In the genomic region with DNA sequence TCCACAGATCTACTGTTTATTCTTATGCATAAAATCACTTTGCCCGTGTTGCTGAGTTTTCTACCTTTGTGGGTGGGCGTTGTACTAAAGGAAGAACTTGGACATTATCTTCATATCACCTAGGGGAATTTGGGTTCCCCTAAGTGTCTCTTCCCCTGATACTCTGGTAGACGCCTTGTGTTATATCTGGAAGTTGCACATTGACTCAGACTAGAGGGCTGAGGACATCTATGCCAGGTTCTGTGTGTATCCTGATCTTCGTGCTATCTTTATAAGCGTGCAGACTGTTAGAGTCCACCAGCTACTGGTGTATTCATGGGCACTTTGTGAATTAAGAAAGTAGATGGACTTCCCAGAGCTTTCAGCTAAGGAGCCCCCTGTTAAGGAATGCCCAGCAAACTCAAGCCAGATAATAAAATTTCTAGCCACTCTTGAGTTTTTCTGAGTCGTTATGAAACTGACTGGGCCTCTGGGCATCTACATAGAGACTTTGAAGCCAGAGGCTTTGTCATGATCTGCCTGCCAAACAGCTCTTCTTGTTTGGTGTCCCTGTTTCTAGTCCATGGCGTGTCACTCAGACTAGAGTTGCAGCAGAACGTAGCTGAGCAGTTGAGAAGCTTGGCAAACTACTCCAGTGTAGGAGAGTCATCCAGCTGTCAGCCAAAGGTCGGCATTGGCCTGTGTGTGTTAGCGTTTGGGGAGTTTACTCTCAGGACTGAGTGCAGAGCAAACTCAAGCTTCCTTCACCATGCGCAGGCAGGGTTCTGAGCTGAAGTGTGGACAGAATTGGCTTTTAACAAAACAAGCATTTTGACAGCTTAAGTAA, we compare ENCODE assay signal across 8 mouse cellular contexts. TPM values are rescaled to one million over a fixed set of nuclear protein-coding genes. Genes with fewer than 3 reads are reported as not detected.
DNase-seq lines count a peak whose midpoint lies in the region; TF ChIP-seq lines count a peak whose summit lies in the region.

No protein-coding gene starts in this region.

- H3K9ac ChIP-seq in CH12.LX (ENCODE audit: insufficient read depth, low read depth): peak overlapping the region; percentile 60

- no peak for TF ChIP-seq POLR2A in CH12.LX (IDR thresholded peaks at IDR 0.05; ENCODE audit: low read depth, low read length)
- no peak for TF ChIP-seq POLR2A in cortical plate, adult 2 months (IDR thresholded peaks at IDR 0.05; ENCODE audit: extremely low read depth, insufficient read depth, low read length)

- no peak for TF ChIP-seq CTCF in CH12.LX (conservative IDR thresholded peaks at IDR 0.05 in 1 of 2, IDR thresholded peaks at IDR 0.05 in 1 of 2; ENCODE audit: low read depth in 2 of 2, low read length in 2 of 2)
- TF ChIP-seq CTCF in cortical plate, adult 2 months (IDR thresholded peaks at IDR 0.05; ENCODE audit: extremely low read depth, insufficient read depth, low read length): no peak

- in situ Hi-C loops in CH12.LX (cut with MboI; ENCODE audit: low pct_ligation_motif_present, low pct_unique_long_range_greater_than_20kb, low sequenced_read_pairs): no loop called here

- H3K79me2 ChIP-seq in CH12.LX (replicated peaks; ENCODE audit: control insufficient read depth, extremely low read depth, insufficient read depth, poor library complexity, severe bottlenecking): peaks cover 54% of the 10 kb centered on the region

- TF ChIP-seq EP300 in CH12.LX (IDR thresholded peaks at IDR 0.05; ENCODE audit: low read length): no peak

- H3K4me1 ChIP-seq in CH12.LX (ENCODE audit: control insufficient read depth in 1 of 2, insufficient read depth in 2 of 2): peaks cover 6 to 62% of the 10 kb centered on the region in 2 experiments
- peaks cover 10% of the 10 kb centered on the region for H3K4me1 ChIP-seq in cortical plate, adult 2 months (ENCODE audit: control insufficient read depth, insufficient read depth, low read length)

- peak overlapping the region; percentile 86 for H3K27ac ChIP-seq in CH12.LX (ENCODE audit: insufficient read depth, low read depth)
- H3K27ac ChIP-seq in cortical plate, adult 2 months (ENCODE audit: insufficient read depth, low read length): peak overlapping the region; percentile 40; the same call in 1 of the 2 replicates

- H3K4me2 ChIP-seq in CH12.LX (ENCODE audit: insufficient read depth, low read depth, poor library complexity, severe bottlenecking): peak overlapping the region; percentile 65

- peak overlapping the region in 1 of 3 experiments; percentile 11 for H3K4me3 ChIP-seq in CH12.LX (replicated peaks in 1 of 3; ENCODE audit: low read depth in 2 of 3, low read length in 2 of 3, poor library complexity in 1 of 3)
- H3K4me3 ChIP-seq in cortical plate, adult 2 months (ENCODE audit: insufficient read depth, low read length): no peak overlapping the region

- dilution Hi-C loops in CH12.LX (cut with MboI; ENCODE audit: extremely low pct_ligation_motif_present, extremely low pct_unique_long_range_greater_than_20kb, low sequenced_read_pairs): no loop called here

- DNase-seq in CH12.LX (ENCODE audit: extremely low read depth): peak; percentile 42
- peak; percentile 19 for DNase-seq in induced T-regulatory cell, adult 2 months (ENCODE audit: low read depth)
- peak; percentile 85 to 89 for DNase-seq in lung, adult 18-20 months
- DNase-seq in layer of hippocampus, adult 8-10 months (ENCODE audit: low spot score in 2 of 2): no peak
- DNase-seq in cerebellum, adult 9-10 months: no peak
- DNase-seq in thymus, postnatal 4 days: no peak
- DNase-seq in frontal cortex, postnatal 25 days (ENCODE audit: low spot score in 2 of 2): no peak

- peaks cover 0 to 11% of the 10 kb centered on the region in 2 experiments for H3K36me3 ChIP-seq in CH12.LX (replicated peaks in 1 of 2; ENCODE audit: control insufficient read depth in 1 of 2, insufficient read depth in 1 of 2, low read length in 1 of 2)

- no peak for TF ChIP-seq RAD21 in CH12.LX (IDR thresholded peaks at IDR 0.05; ENCODE audit: low read depth, low read length)

- no peaks in the 10 kb centered on the region for H3K9me3 ChIP-seq in CH12.LX (replicated peaks; ENCODE audit: low read length)

- no peaks in the 10 kb centered on the region for H3K27me3 ChIP-seq in CH12.LX (replicated peaks)

TF ChIP-seq in CH12.LX, 34 proteins besides CTCF, POLR2A, EP300 and RAD21:
- TF ChIP-seq IRF4 (IDR thresholded peaks at IDR 0.05; ENCODE audit: low read depth, low read length): peak; percentile 54; the same call in 1 of the 2 replicates
- peak; percentile 64; the same call in 1 of the 2 replicates for TF ChIP-seq CHD1 (IDR thresholded peaks at IDR 0.05; ENCODE audit: low read depth, low read length)
- TF ChIP-seq HCFC1 (IDR thresholded peaks at IDR 0.05; ENCODE audit: low read depth, low read length): no peak
- TF ChIP-seq MEF2A (IDR thresholded peaks at IDR 0.05; ENCODE audit: borderline replicate concordance, low read depth, low read length): 0 out of 2 replicates have a peak, but pooled peaks have one; percentile 16
- no peak for TF ChIP-seq TBP (conservative IDR thresholded peaks at IDR 0.05; ENCODE audit: low read depth, low read length)
- no peak; the same call in none of the 2 replicates for TF ChIP-seq SIN3A (IDR thresholded peaks at IDR 0.05; ENCODE audit: low read length)
- TF ChIP-seq NRF1 (IDR thresholded peaks at IDR 0.05; ENCODE audit: low read depth, low read length): no peak
- TF ChIP-seq PAX5 (IDR thresholded peaks at IDR 0.05; ENCODE audit: low read length): no peak

RNA-seq across cellular contexts. Expression of gene Tmem110, which starts 3.5 kb away (rescaled TPM):
- total RNA-seq in CH12.LX (2012; rRNA removed) (15.7 and 19.4 TPM in 2 replicates), CH12.LX (2014; rRNA removed) (10.3 and 10.4 TPM in 2 replicates)
- polyA plus RNA-seq in CH12.LX (2012; ENCODE audit: insufficient read length, low read depth): 25.1 and 26.2 TPM in 2 replicates
- polyA plus RNA-seq in cortical plate, adult 2 months (2012; rRNA removed): 36.5 and 38.4 TPM in 2 replicates
- total RNA-seq in layer of hippocampus, adult 8-10 months (2022): 10 to 100 TPM; 22.8 to 27.8 (median 25.8) TPM

RNA-seq across cellular contexts. Expression of gene Mustn1, which starts 50.2 kb away (rescaled TPM):
- 0.29 and 0.30 TPM in 2 replicates for total RNA-seq in CH12.LX (2012; rRNA removed)
- total RNA-seq in CH12.LX (2014; rRNA removed): 0.19 TPM in 1 of 2 replicates, not detected in the other
- polyA plus RNA-seq in CH12.LX (2012; ENCODE audit: insufficient read length, low read depth): 0.33 and 0.44 TPM in 2 replicates
- polyA plus RNA-seq in cortical plate, adult 2 months (2012; rRNA removed): 2.5 and 3.0 TPM in 2 replicates
- total RNA-seq in layer of hippocampus, adult 8-10 months (2022): 1 to 10 TPM; 1.3 to 3.1 (median 1.8) TPM

RNA-seq across cellular contexts. Expression of gene Itih4, which starts 57.4 kb away (rescaled TPM):
- total RNA-seq in CH12.LX (2012; rRNA removed) (not detected in 2 replicates), CH12.LX (2014; rRNA removed) (not detected in 2 replicates)
- not detected in 2 replicates for polyA plus RNA-seq in CH12.LX (2012; ENCODE audit: insufficient read length, low read depth)
- 0.04 and 0.09 TPM in 2 replicates for polyA plus RNA-seq in cortical plate, adult 2 months (2012; rRNA removed)
- total RNA-seq in layer of hippocampus, adult 8-10 months (2022): under 1 TPM in 1 of 4 experiments, not detected in 3; 0.25 TPM

Comparison
In these comparisons a context has a peak if more than half of its experiments do, and no peak if none do; other contexts are left out.
1. DNase-seq: peak in CH12.LX (single experiment), induced T-regulatory cell, adult 2 months (single experiment) and lung, adult 18-20 months (2 of 2); none in layer of hippocampus, adult 8-10 months (0 of 2), cerebellum, adult 9-10 months (single experiment), thymus, postnatal 4 days (single experiment) and frontal cortex, postnatal 25 days (0 of 2).